Mouse (Mus musculus): ENCODE measurements around the gene Olfr1417. TPM values are rescaled to one million over a fixed set of nuclear protein-coding genes. Genes with fewer than 3 reads are reported as not detected.

The Olfr1417 gene
- total RNA-seq, 2 experiments from 2014 or later, result not detected

Other genes starting within 250 kb of the Olfr1417 start
- gene Ms4a6d, start 234.4 kb downstream of the Olfr1417 start, total RNA-seq (2021), result 1 to 10 TPM; 1.8 to 5.7 TPM
- gene Ms4a2, start 215.5 kb downstream of the Olfr1417 start, total RNA-seq (2021), result not detected
- gene Ms4a3, start 198.4 kb downstream of the Olfr1417 start, total RNA-seq (2021), result not detected
- not detected for gene Oosp2, start 178.7 kb downstream of the Olfr1417 start, total RNA-seq (2021)
- gene Oosp1, start 148.1 kb downstream of the Olfr1417 start, total RNA-seq (2021), result not detected
- not detected for gene Oosp3, start 142.2 kb downstream of the Olfr1417 start, total RNA-seq (2021)
- gene Gif, start 91.7 kb downstream of the Olfr1417 start, total RNA-seq (2021), result not detected
- 100 to 1,000 TPM; 102 to 104 TPM for gene Mrpl16, start 68.8 kb downstream of the Olfr1417 start, total RNA-seq (2021)
- 1 to 10 TPM; 4.5 to 5.7 TPM for gene Stx3, start 19.8 kb downstream of the Olfr1417 start, total RNA-seq (2021)
- not detected for gene Olfr1418, start 21.8 kb upstream of the Olfr1417 start, total RNA-seq (2021)
- gene Olfr1419, start 35.9 kb upstream of the Olfr1417 start, total RNA-seq (2021), result not detected
- not detected for gene Olfr1420, start 47.3 kb upstream of the Olfr1417 start, total RNA-seq (2021)
- gene Patl1, start 73.2 kb upstream of the Olfr1417 start, total RNA-seq (2021), result 10 to 100 TPM; 26.3 to 27.3 TPM
- 100 to 1,000 TPM; 102 to 106 TPM for gene Osbp, start 126.7 kb upstream of the Olfr1417 start, total RNA-seq (2021)
- not detected for gene Olfr1423, start 202.1 kb upstream of the Olfr1417 start, total RNA-seq (2021)
- gene Olfr1424, start 223.5 kb upstream of the Olfr1417 start, total RNA-seq (2021), result not detected
- not detected for gene Olfr1425, start 238.5 kb upstream of the Olfr1417 start, total RNA-seq (2021)